Mouse (Mus musculus): ENCODE measurements around the gene Hirip3.

- TF ChIP-seq CTCF (IDR thresholded peaks at IDR 0.05; ENCODE audit: low read depth, low read length) (no peak), POLR2A (IDR thresholded peaks at IDR 0.05; ENCODE audit: insufficient read depth, low read length) (no peak)
Measured at GRCm38 (mm10) chr7:126853454-126853853, 8.3 kb upstream of the Hirip3 start.
